Comparison of ENCODE assay signal across 15 mouse cellular contexts in genomic region chr3:131983292-131983691, GRCm38 (mm10).
"Had no signal": no experiment of that assay in that cellular context is flagged by ENCODE, and none has a peak within 500 bp of the region (broad histone marks: within the 10 kb centered on the region; RNA-seq: fewer than 3 reads in every experiment).

No protein-coding gene starts in this region.

- H3K4me1 ChIP-seq: neural tube, embryonic 15.5 days; stomach, embryonic 15.5 days had no signal

- H3K9ac ChIP-seq: neural tube, embryonic 15.5 days; stomach, embryonic 15.5 days had no signal

- H3K36me3 ChIP-seq: neural tube, embryonic 15.5 days; stomach, embryonic 15.5 days had no signal

- H3K9me3 ChIP-seq: neural tube, embryonic 15.5 days; stomach, embryonic 15.5 days had no signal

- H3K4me2 ChIP-seq: neural tube, embryonic 15.5 days; stomach, embryonic 15.5 days had no signal

- H3K4me3 ChIP-seq: neural tube, embryonic 15.5 days; stomach, embryonic 15.5 days had no signal

- H3K27ac ChIP-seq: neural tube, embryonic 15.5 days; stomach, embryonic 15.5 days; stomach, postnatal 0 days had no signal

- H3K27me3 ChIP-seq: neural tube, embryonic 15.5 days; stomach, embryonic 15.5 days had no signal

- DNase-seq: retina, postnatal 1 day; right cerebral cortex, adult 18-20 months; right cerebral cortex, postnatal 14 days; right cerebral cortex, postnatal 25 days; right cerebral cortex, postnatal 4 days; spleen, adult 18-20 months; thymus, adult 18-20 months; thymus, adult 2 months; thymus, postnatal 14 days; thymus, postnatal 25 days; thymus, postnatal 36 days; thymus, postnatal 4 days had no signal
